Mouse (Mus musculus) left cerebral cortex, adult 9 months (tissue): ENCODE results near the gene Taf5l.
A peak's percentile ranks its signal among the peaks of the same experiment; 100 is the strongest.
"Not testable (repeated sequence)": the region's sequence is repeated elsewhere in the genome, so short reads cannot be mapped to it uniquely, and the experiment has no call there.

Source experiments
- DNase-seq, 2 experiments: peaks; one replicate each; pipeline ENCODE4 v3.0.0; 2022; ENCODE audit warnings: low spot score in 2 of 2

Taf5l gene

DNA sequence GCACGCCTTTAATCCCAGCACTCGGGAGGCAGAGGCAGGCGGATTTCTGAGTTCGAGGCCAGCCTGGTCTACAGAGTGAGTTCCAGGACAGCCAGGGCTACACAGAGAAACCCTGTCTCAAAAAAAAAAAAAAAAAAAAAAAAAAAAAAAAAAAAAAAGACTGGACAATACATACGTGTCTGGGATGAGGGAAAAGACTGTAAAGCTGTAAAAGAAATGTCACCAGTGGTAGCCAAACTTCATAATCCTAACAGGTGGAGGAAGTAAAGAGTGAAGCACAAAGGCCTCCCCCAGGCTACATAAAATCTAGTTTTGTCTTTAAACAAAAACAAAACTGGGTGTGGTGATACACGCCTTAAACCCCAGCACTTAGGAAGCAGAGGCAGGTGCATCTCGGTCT is 6.9 kb downstream of the Taf5l start:
- DNase-seq: not testable (repeated sequence)

DNA sequence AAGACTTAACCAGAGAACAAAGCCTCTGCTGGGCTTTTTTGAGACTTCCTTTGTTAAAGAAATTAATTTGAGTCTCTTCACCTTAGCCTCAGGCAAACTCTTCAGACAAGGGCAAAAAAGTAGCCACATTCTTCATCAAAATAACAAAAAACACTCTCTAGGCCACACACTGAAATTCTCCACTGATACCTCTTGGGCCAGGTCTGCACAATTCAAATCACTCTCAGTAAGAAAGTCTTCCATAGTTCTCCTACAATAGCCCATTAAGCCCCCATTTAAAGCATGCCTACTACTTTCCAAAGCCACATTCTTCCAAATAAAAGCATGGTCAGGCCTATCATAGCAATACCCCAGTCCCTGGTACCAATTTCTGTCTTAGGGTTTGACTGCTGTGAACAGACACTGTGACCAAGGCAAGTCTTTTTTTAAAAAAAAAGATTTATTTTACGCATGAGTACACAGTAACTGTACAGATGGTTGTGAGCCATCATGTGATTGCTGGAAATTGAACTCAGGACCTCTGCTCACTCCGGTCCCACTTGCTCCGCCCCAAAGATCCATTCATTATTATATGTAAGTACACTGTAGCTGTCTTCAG is 9.1 kb downstream of the Taf5l start:
- no peak for DNase-seq

DNA sequence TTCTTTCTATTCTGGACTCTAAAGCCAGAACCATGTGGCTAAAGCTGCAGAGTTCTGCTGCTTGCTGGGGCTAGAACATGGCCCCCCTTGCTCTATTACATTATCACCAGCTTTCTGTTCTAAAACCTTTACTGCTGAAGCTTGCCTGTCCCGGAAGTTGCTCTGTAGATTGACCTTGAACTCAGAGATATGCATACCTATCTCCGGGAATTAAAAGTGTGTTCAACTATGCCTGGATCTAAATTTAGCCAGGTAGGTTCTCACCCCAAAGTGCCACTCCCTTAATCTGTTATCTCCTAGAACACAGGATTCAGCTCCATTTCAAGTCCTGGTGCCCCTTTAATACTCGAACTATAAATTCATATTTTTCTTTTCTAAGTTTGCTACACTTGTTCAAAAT is 9.6 kb downstream of the Taf5l start:
- DNase-seq: no peak

DNA sequence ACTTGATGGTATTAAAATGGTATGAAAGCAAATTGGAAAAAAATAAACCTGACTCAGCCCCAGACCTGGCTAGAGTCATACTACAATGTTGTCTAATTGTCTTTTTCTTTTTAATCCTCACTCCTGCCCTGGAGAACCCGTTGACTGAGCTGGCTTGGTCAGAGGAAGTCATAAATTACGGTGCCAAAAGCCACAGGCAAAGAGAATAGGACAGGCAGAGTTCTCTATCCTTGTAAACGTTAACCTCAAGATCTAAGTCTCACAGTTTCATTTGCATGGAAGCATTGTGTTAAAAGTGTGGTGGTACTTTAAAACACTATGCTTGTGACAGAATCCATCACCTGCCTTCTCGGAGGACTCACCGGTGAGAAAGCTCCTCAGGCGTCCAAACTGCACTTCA is 13.4 kb downstream of the Taf5l start:
- DNase-seq: no peak

DNA sequence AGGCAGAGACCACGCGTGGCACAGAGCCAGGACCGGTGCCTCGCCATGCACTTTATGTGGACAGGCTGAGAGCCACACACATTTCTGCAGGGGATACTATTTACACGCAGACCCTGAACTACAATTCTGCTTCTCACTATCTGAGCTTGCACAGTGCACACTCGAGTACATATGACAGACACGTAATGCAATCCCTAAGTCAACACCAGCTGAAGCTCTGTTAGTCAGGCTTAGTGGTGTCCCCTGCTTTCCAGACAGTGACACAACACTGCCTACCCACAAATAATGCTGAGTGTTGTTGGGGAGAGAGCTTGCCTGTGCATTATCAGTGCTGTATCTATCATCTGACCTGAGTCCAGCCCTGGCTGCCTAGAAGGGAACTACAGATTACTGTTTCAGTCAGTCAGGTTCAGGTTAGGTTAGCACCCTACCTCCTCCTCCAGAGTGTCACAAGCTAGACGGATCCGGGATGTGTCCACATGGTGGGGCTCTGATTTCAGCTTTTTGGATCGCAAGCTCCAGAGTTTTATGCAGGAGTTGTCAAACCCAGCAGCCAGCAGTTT is 18.6 kb downstream of the Taf5l start:
- no peak for DNase-seq

DNA sequence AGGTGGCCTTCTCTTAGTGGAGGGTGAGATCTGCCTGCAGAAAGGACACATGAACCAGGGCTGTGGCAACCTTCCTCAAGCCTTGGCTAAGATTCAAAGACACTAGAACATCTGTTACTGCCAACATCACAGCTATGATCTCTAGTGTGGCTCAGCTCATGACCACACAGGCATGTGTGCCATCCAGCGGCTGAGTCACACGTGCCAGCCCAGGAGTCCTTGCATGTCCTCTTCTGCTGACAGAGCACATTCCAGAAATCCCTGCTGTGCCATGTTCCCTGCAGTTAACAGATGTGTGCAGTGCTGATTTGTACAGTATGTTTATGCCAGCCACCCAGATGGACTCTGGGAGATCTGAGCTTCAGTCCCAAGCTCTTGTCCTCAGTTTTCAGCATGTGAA is 21.6 kb downstream of the Taf5l start:
- no peak for DNase-seq

DNA sequence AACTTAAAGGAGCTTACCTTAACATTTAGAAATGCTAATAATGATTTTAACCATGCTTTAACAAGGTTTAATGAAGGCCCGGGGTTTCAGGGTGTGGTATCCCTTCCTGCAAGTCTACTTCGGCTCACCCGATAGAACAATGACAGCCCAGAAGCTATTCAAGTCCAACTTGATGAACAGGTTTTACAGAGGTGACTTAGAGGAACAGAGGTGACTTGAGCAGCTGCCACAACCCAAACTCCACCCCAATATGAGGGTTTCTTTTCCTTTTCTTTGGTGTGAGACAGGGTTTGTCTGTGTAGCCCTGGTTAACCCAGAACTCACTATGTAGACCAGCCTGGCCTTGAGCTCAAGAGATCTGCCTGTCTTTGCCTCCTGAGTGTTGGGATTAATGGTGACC is 27.2 kb downstream of the Taf5l start:
- no peak for DNase-seq

DNA sequence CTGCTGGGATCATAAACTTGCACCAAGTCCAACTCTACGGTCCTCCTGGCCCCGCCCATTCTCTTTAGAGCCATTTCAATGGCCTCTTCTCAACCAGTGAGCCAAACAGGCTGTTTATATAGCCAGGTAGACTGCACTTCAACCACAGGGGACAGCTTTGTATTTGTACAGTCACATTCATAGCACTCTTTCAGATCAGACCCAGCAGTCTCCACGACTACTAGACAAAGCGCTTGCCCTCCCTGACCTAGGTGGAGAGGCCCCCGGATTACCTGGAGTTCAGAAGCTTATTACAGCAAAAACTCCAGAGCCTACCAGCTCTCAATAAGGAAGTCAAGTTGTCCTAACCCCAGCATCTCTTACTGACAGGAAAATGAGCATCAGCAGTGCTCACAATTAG is 27.6 kb downstream of the Taf5l start:
- DNase-seq: no peak

DNA sequence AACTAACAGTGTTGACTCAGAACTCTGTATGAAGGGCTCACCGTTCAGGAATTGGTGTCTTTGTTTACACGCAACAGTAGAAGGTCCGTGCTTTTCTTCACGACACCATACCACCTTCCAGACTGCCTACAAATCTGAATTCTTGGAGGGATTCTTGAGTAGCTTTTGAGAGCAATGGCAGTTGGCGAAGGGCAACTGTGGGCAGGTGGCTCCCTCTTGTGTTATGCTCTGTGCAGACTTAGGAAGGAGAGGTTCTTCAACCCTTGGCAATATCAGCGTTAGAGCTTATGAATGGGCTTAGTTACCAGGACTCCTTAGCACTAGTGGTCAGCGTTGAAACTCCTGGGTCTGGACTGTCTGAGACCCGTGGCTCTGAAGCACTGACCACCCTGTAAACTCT is 28.6 kb downstream of the Taf5l start:
- no peak for DNase-seq

DNA sequence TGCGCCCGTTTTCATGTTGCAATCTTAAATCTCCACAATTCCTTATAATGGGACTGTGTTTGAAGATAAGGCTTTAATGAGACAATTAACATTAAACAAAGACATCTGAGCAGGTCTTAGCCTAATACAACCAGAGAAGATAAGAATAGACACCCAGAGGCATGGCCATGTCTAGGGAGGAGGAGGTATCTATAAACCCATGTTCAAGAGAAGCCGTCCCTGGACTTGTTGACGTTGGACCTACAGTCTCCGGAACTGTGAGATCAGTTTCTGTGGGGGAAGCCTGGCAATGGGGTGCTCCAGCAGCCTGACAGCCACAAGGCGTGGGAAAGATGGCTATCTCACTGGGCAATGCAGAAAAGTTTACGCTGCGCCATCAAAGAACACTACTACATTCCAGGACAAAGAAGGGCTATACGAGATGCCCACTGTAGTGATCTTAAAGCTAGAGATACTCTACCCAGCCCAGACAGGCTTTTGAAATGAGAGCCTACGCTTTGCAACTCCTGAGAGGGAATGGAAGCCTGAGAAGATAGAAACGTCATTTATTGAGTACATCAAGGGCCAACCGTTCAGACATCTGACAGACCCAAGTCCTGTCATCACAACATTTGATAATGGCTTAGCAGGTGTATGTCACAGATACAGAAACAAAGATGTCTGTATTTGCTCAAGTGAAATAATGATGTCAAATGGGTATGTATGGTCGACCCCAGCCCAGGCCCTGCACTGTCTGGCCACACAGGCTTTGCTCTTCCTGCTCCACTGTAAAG is 30.7 kb downstream of the Taf5l start:
- no peak for DNase-seq

DNA sequence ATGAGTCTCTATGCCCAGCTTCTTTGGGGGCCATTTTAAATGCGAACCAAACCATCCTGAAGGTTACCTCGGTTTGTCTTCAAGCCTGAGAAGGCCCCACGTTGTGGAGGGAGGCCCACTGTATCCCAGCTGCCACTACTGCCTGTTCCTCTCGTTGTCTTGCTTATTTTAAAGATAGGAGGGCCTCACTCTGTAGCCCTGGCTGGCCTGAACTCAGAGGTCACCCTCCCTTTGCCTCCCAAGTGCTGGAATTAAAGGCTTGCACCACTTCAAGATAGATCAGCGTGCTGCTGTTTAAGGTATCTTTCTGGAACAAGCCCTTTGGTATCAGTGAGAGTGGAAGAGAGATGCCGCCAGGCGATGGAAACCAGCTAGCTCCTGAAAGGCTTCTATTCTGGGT is 32.1 kb downstream of the Taf5l start:
- no peak for DNase-seq

DNA sequence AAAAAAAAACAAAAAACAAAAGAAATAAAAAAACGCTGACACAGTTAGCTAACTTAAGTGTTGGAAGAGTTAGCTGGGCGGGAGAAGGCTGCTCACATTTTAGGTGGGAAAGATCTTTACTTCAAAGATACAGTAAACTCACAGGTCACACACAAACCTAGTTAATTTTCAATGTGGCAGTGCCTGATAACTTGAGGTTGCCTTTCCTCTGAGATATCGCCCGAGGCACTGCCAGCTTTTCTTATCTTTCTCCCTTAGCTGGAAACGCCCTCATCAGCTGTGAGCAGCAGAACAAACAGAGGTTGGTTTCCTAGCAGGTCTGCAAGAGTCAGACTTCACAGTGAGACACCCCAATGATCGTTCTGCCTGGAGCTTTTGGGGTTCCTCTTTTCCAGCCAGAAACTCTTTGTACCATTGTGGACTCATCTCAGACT is 32.6 kb downstream of the Taf5l start:
- DNase-seq: no peak

DNA sequence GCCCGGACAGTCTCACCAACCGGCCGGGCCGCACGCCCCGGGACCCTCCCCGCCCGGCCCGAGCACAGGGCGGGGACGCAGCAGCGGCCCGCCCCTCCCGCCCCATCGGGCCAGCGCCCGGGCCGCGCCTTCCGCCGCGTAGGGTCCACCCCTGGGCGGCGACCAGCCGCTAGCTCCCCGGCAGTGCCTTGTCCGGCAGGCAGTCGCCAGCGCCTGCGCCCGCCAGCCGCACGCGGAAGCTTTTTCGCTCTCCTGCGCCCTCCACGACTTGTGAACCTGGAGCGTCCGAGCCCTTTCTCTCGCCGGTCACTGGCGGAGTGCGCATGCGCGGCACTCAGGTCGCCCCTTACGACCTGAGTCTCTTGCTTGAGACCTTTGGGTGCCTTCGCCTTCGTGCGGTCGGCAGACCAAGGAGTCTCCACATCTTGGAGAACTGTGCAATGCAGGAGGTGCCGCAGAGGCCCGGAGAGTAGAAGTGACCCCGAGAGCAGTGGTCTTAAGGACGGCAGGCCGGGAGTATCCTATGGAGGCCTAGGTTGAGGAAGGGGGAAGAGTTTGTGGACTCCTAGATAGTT is 38.3 kb downstream of the Taf5l start, which contains the start of gene Abcb10:
Gene Abcb10, minus strand, starts transcription at position 297 of the 575 bp plus-strand sequence.
- peak; percentile 61 to 82 for DNase-seq

DNA sequence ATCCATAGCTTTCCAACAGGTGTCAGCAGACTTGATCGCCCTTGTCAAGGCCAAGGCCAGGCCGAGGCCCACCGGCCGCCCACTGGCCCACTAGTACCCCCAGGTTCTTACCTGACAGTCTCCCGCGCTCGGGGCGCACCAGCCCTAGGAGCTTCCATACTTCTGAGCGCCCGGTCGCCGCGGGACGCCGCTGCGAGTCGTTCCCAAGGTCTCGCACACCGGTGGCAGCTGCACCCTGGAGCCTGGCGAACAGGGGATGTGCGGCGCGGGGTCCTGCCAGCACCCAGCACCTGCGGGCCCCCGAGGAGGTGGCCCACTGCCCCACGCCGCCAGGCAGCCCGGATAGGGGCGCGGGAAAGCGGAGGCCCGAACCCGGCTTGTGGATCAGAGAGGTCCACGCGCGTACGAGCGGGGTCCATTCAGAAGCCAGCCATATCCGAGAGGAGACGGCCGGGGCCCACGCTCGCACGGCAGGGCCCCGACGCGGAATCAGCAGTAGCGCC is 38.9 kb downstream of the Taf5l start:
- peak in 1 of 2 experiments; percentile 12 for DNase-seq

DNA sequence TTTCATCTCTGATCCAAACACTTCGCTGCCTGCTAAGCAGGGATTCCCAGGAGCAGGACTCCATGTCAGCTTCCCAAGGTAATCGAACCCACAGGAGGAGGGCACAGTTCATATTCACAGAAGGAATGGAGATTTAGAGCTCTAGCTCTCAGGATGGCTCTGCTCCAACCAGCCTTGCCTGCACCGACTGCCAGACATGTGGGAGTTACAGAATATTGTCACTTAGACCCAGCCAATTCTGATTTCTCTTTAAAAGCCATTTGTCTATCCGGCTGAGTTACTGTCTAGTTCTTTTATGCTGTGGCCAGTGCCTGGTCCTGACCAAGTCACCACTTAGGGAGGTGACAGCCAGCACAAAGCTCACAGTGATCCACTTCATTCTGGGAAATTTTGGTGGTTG is 39.5 kb downstream of the Taf5l start:
- DNase-seq: peak in 1 of 2 experiments; percentile 39

DNA sequence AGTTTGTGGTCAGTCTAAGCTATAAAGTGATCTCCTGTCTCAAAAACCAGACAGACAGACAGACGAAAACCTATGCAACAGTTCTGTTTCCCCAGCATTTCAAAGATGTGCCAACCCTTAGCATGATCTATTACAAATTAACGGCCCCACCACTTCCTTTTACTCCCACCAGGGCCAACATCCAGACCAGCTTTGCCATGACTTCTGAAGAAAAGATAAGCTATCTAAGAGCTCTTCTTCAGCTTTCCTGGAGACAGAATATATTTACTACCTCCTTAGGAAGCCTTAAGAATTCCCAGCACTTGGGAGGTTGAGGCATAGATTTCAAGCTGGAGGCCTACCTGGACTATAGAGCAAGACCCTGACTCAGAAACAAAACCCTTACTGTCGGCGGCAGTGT is 41.0 kb downstream of the Taf5l start:
- no peak for DNase-seq

DNA sequence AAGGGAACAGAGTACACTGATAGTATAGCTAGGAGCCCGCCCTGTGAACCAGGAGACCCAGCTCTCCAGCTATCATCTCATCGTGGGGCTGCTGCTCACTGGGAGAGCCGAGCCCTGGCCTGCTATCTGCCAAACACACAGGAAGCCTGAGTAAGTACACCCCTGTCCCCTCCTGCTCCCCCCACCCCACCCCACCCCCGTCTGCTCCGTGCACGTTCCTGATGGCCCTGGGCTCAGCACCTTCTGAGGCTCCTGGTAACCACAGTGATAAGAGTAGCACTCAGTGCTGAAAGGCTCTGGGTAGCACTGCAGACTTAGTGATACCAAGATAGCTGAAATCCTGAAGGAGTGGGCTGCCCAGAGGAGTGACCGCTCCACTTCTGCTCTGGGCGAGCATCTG is 42.3 kb downstream of the Taf5l start:
- no peak for DNase-seq

DNA sequence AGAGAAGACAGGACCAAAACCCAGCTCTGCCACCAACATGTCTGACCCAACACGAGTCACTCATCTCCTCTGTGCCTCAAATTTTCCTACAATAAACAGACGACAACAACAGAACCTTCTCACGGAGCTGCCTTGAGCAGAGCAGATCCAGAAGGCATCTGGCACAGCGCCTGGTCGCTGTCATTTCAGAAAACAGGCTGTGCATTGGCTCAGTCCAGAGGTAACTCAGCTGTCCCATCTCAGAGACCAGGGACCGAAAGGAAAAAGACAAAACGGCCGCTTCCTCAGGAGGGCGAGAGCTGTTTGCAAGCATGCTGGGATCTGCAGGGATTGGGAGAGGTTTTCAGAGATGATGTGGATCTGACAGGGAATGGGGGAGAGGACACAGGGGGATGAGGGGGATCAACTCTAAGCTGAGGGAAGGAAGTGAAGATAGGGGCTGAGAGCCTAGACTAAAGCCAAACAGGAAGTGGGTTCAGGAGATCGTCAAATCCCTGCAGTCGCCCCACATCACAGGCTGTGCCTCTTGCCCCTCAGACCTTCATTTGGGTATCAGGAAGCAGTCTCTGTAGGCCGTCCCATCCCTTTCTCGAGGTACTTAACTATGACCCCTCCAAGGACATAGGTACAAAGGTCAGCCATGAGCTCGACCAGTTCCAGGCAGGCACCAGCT is 42.9 kb downstream of the Taf5l start:
- DNase-seq: no peak

DNA sequence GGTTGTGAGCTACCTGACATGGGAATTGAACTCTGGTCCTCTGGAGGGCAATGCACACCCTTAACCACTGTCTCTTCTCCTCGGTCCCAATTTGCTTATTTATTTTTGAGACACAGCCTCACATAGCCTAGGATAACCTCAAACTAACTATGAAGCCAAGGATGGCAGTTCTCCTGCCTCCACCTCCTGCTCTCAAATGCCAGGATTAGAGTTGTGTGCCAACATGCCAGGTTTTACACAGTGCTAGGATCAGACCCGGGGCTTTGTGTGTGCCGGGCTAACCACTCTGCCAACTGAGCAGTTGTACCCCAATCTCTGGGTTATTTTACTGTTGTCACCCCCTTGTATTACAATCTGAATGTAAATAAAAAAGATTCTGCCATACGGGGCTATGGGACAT is 43.7 kb downstream of the Taf5l start:
- DNase-seq: no peak

DNA sequence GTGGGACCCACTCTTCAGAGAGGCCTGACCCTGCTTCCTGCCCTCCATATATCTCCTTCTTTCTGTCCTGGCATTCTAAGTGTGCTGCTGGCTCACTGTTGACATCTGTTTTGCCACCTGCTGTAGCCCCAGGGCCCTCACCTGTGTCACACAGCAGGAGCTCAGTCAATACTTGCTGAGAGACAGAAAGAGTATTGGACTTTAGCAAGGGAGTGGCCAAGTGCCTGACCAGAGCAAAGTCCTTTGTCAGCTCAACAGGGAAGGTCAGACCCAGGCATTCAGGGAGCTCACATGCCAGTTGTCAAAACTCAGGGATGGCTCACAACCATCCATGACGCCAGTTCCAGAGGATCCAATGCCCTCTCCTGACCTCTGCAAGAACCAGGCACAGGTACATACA is 47.7 kb downstream of the Taf5l start:
- no peak for DNase-seq

DNA sequence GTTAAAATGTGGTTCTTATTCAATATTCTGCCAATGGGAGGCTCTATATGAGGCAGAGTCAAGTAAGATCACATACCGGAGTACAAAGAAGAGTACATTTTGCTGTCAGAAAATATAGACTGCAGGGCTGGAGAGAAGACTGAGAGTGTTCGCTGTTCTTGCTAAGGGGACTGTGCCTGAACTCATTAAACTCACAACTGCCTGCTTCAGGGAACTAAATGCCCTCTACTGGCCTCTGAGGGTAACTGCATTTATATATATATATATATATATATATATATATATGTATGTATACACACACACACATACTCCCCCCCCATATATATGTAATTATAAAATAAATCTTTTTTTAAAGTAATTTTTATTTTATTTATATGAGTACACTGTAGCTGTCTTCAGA is 54.3 kb downstream of the Taf5l start:
- DNase-seq: no peak

DNA sequence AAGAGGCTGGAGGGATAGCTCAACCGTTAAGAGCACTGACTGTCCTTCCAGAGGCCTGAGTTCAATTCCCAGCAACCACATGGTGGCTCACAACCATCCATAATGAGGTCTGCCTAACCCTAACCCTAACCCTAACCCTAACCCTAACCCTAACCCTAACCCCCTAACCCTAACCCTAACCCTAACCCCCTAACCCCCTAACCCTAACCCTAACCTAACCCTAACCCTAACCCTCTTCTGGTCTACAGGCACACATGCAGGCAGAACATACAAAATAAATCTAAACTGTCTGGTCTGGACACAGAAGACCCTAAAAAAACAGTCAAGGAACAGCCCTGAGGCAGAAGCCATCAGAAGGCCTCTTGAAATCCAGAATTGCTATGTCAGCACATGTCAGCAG is 59.8 kb downstream of the Taf5l start:
- DNase-seq: no peak
